Mouse (Mus musculus) fibroblast of lung, adult 2 months (primary cell): Measurements from ENCODE around the gene 0610010K14Rik.

ENCODE experiments used
- DNase-seq: peaks from one replicate; pipeline ENCODE4 v3.0.0-alpha.2; 2011; ENCODE audit warnings: low read depth

0610010K14Rik gene

GRCm38 (mm10) chr11:70237457-70238167 is at the start of gene 0610010K14Rik:
Gene 0610010K14Rik, minus strand, starts transcription at chr11:70237914.
- DNase-seq: peak; percentile 79

- DNase-seq: no peak
Observed at GRCm38 (mm10) chr11:70285686-70286085, 48.0 kb upstream of the 0610010K14Rik start.

- peak; percentile 22 for DNase-seq
Observed at GRCm38 (mm10) chr11:70284757-70285156, 47.0 kb upstream of the 0610010K14Rik start.

- DNase-seq: no peak
Observed at GRCm38 (mm10) chr11:70283666-70284065, 46.0 kb upstream of the 0610010K14Rik start.

- DNase-seq: no peak
Observed at GRCm38 (mm10) chr11:70280441-70280840, 42.7 kb upstream of the 0610010K14Rik start.

GRCm38 (mm10) chr11:70278961-70279360 is 41.2 kb upstream of the 0610010K14Rik start:
- DNase-seq: no peak

GRCm38 (mm10) chr11:70271641-70272040 is 33.9 kb upstream of the 0610010K14Rik start:
- DNase-seq: no peak

- DNase-seq: no peak
Observed at GRCm38 (mm10) chr11:70266405-70266804, 28.7 kb upstream of the 0610010K14Rik start.

GRCm38 (mm10) chr11:70265819-70266218 is 28.1 kb upstream of the 0610010K14Rik start:
- DNase-seq: no peak

- DNase-seq: no peak
Observed at GRCm38 (mm10) chr11:70265252-70265651, 27.5 kb upstream of the 0610010K14Rik start.

- no peak for DNase-seq
Observed at GRCm38 (mm10) chr11:70259035-70259434, 21.3 kb upstream of the 0610010K14Rik start.

- no peak for DNase-seq
Observed at GRCm38 (mm10) chr11:70254931-70255531, 17.3 kb upstream of the 0610010K14Rik start, which contains the start of gene Alox12. Gene Alox12, minus strand, starts transcription at chr11:70255353.

- no peak for DNase-seq
Observed at GRCm38 (mm10) chr11:70254337-70254736, 16.6 kb upstream of the 0610010K14Rik start.

GRCm38 (mm10) chr11:70251853-70252252 is 14.1 kb upstream of the 0610010K14Rik start:
- DNase-seq: no peak

- no peak for DNase-seq
Observed at GRCm38 (mm10) chr11:70250150-70250549, 12.4 kb upstream of the 0610010K14Rik start.

GRCm38 (mm10) chr11:70247136-70247845 is 9.6 kb upstream of the 0610010K14Rik start:
- no peak for DNase-seq

- no peak for DNase-seq
Observed at GRCm38 (mm10) chr11:70242591-70242990, 4.9 kb upstream of the 0610010K14Rik start.

- no peak for DNase-seq
Observed at GRCm38 (mm10) chr11:70239541-70240279, 2.0 kb upstream of the 0610010K14Rik start, which contains the start of the genes Gm21988 and Rnasek. Gene Gm21988, minus strand, starts transcription at chr11:70239830. Gene Rnasek, minus strand, starts transcription at chr11:70239842.

- no peak for DNase-seq
Observed at GRCm38 (mm10) chr11:70238591-70239440, 1.1 kb upstream of the 0610010K14Rik start.

GRCm38 (mm10) chr11:70236717-70237116 is 997 bp downstream of the 0610010K14Rik start:
- DNase-seq: no peak
